Mouse (Mus musculus) heart, postnatal 0 days (tissue): ENCODE measurements around the gene Slc22a23.

Experiments
- CTCF ChIP-seq: IDR thresholded peaks from 2 replicates; pipeline ENCODE4 v1.5.1; 2016; ENCODE audit warnings: antibody characterized with exemption, control low read depth, low read depth
- EP300 ChIP-seq: IDR thresholded peaks from 2 replicates; pipeline ENCODE4 v1.6.1; 2016; ENCODE audit warnings: antibody characterized with exemption, low read depth

DNA sequence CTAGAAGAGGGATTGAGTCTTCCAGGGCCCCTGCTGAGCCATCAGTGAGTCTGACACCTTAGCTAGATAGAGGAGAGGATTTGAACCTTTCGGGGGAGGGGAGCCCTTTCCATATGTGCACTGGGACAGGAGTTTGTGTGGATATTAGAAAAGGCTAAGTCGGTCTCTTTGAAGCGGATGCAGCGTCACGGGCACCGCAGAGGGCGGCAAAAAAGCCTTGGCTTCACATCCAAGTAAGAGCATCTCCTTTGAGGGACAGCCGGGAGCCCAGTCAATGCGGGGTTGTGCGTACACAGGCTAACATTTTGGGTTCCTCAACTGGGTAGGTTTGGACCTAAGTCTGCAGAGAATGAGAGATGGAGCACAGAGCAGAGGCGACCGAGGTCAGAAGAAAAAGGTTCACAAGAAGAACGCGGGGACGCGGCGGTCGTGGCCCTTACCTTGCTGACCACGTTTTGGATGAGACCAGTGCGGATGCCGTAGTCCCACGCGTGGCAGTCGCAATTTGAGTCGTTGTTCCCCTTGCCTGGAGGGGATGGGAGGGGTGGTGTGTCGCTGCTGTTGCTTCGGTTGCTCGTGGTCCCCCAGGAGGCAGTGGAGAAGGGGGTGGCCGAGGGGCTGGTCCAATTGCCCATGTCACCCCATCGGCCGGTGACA, 1.1 kb downstream of the Slc22a23 start:
- TF ChIP-seq CTCF (no peak), EP300 (no peak)
